Mouse (Mus musculus) heart, embryonic 10.5 days (tissue): ENCODE data around the gene Acvr1b. TPM values are rescaled to one million over a fixed set of nuclear protein-coding genes. Genes with fewer than 3 reads are reported as not detected.

Source experiments
- DNase-seq: peaks from one replicate; pipeline ENCODE4 v3.0.0-alpha.2; 2017; ENCODE audit warnings: low spot score
- H3K27ac ChIP-seq: fragments of 300-500 bp; sonication (generic); 2 replicates; pipeline ENCODE4 v1.5.1; 2016; ENCODE audit warnings: mild to moderate bottlenecking
- H3K27me3 ChIP-seq: fragments of 300-500 bp; sonication (generic); 2 replicates; pipeline ENCODE4 v1.6.1; 2016; ENCODE audit warnings: mild to moderate bottlenecking; ENCODE audit not compliant: poor library complexity, insufficient read depth, severe bottlenecking
- H3K36me3 ChIP-seq: fragments of 300-500 bp; sonication (generic); 2 replicates; pipeline ENCODE4 v1.6.1; 2016; ENCODE audit warnings: mild to moderate bottlenecking, moderate library complexity
- H3K4me1 ChIP-seq: fragments of 300-500 bp; sonication (generic); 2 replicates; pipeline ENCODE4 v1.6.1; 2016; ENCODE audit warnings: mild to moderate bottlenecking
- H3K4me3 ChIP-seq: fragments of 300-500 bp; sonication (generic); 2 replicates; pipeline ENCODE4 v1.5.1; 2016; ENCODE audit warnings: mild to moderate bottlenecking, moderate library complexity
- H3K9me3 ChIP-seq: fragments of 300-500 bp; sonication (generic); 2 replicates; pipeline ENCODE4 v1.6.1; 2016; ENCODE audit warnings: mild to moderate bottlenecking, moderate library complexity
- WGBS: fragments of 180-500 bp; shearing (Covaris S2); methylation state at CpG from one replicate; pipeline ENCODE4 v1.1.7; 2016; 5-methylcytosine and 5-hydroxymethylcytosine counted together
- polyA plus RNA-seq: library from polyadenylated mRNA; unstranded; fragments of >200 nt; fragmentation: Nextera tagmentation; extraction: Ambion mirVana; gene quantifications from 2 replicates; pipeline ENCODE4 v1.2.1, GENCODE M21; 2016

The Acvr1b gene
- 5.4 and 5.6 TPM in 2 replicates for polyA plus RNA-seq

DNA sequence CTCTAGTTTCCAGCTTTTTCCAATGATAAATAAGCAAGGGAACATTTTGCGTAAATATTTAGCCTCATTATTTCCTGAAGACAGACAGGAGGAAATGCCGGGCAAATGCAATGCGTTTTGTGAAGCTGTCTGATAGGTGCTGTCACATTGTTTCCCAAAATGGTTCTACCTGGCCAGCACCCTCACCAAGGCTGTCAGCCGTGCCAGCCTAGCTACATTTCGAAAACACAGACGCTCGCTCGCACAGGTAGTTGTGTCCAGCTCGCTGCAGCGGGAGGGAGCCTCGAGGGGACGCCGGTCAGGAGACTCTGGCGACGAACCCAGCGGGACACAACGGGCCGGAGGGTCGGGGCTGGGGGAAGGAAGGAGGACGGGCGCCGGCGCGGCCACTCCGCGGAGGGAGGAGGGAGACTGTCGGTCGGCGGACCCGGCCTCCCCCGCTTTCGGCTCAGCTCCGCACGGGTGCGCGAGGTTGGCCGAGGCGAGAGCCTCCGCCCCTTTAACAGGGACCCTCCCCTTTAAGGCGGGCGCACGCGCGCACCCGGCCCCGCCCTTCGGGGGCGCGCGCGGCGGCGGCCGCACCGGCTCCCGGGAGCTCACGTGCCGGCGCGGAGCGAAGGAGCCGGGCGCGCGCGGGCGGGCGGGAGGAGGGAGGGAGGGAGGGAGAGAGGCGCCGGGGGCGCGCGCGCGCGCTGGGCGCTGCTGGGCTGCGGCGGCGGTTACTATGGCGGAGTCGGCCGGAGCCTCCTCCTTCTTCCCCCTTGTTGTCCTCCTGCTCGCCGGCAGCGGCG, at the start of gene Acvr1b:
TSS of gene Acvr1b (plus strand) at position 647 of the 791 bp plus-strand sequence.
- Histone ChIP-seq H3K27ac (peak within 1 kb of the TSS; percentile 98), H3K4me1 (peaks cover 47% of the 10 kb centered on the region), H3K36me3 (no peaks in the 10 kb centered on the region), H3K9me3 (no peaks in the 10 kb centered on the region), H3K4me3 (peak within 1 kb of the TSS; percentile 97), H3K27me3 (peaks cover 14% of the 10 kb centered on the region; the same call in 1 of the 2 replicates)
- DNase-seq, result peak; percentile 91
- 1% methylated on average over 35 of the region's 87 CpGs for WGBS

DNA sequence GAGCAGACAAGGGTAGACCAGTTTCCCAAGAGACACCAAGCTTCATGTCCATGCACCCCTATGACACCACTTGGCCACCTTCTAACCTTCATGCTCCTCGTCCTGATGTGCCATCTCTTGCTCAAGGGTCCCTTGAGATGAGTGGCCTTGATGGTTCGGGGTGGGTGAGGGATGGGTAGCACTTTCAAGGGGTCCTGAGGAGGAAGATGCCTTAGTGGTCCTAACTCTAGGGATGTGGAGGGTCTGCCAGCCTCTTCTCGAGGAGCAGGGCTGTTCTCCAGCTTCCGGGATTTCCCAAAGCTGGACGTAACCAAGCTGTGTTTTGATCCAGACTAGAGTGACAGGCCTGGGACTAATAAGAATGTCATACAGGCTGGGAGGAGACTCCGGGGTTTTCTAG, 48.3 kb upstream of the Acvr1b start:
- Histone ChIP-seq H3K9me3 (no peaks in the 10 kb centered on the region), H3K27me3 (peaks cover 57% of the 10 kb centered on the region)
- 84% methylated on average over 6 of the region's 6 CpGs for WGBS

DNA sequence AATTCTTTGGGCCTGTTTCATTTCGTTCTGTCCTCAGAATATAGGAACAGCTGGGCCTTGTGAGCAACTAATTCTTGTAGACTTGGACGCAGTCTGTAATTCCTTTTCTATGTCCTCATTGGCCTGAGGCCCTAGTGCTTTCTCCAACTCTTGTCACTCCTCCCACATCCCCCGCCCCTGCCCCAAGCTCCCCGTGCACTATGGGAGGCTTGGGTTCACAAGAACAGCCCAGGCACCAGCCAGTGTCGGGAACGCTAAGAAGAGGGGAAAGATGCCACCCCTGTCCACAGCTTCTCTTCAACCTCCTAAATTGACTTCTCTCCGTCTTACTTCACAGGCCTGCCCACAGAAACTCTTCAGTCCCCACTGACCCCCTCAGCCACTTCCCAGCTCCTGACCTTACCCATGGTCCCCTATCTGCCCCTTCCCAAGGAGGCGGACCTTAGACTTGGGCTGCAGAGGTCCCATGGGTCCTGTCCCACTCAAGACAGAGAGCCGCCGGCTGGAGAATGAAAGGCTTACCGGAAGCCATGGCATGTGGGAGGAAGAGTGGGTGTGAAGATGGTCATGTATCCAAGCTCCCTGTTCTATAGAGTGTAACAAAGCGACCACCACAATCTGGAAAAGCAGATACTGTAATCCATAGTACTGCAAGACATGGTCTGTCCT, 46.9 kb upstream of the Acvr1b start:
- 69% methylated on average over 12 of the region's 12 CpGs for WGBS
- H3K27ac ChIP-seq, result no peak overlapping the region
- H3K4me3 ChIP-seq, result no peak overlapping the region
- H3K9me3 ChIP-seq, result no peaks in the 10 kb centered on the region
- peak; percentile 69 for DNase-seq
- no peaks in the 10 kb centered on the region for H3K36me3 ChIP-seq
- peaks cover 65% of the 10 kb centered on the region for H3K27me3 ChIP-seq
- peaks cover 47% of the 10 kb centered on the region for H3K4me1 ChIP-seq

More for the DNA sequence above, 48.3 kb upstream of the Acvr1b start:
- H3K27ac ChIP-seq, result no peak overlapping the region
- DNase-seq, result no peak
- peaks cover 43% of the 10 kb centered on the region for H3K4me1 ChIP-seq
- no peak overlapping the region for H3K4me3 ChIP-seq
- no peaks in the 10 kb centered on the region for H3K36me3 ChIP-seq

DNA sequence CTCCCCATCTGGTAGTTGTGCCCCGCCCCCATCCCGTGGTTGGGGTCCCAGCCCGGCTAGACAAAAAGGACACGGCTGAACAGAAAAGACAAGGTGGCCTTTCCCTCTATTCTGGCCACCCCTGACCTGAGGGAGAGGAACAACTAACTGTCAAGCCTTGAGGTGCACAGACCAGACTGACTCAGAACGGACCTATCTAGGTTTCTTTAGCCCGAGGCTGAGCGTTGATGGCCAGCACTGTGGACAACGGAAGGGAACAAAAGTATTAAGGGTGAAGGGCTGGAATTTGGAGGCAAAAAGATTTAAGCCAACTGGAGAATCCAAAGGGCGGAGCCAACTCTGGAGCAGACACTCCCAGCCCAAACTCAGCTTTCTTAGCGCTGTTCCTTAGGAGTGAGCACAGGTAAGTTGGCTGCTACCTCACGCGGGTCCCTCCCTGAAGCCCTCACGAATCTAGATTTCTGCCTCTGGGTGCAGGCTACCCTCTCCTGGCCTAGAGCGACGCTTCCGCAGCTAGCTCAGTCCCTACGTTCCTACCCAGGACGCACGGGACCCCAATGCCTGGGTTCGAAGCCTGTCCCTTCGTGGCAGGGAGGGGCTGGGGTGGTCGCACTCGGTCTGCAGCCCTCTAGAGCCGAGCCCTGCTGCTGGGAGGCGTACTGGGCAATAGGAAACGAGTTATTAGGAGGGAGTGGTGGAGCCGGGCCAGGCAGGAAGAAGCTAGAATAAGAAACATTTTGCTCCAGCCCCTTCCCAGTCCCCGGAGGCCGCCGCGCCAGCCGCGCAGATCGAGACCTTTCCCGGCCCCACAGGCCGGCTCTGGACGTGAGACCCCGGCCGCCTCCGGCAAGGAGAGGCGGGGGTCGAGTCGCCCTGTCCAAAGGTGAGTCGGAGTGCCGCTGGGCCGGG, 45.4 kb upstream of the Acvr1b start, which contains the start of gene Acvrl1:
TSS of gene Acvrl1 (plus strand) at position 342 of the 909 bp plus-strand sequence.
- 5% methylated on average over 46 of the region's 46 CpGs for WGBS
- peak; percentile 74 for DNase-seq
- no peaks in the 10 kb centered on the region for H3K36me3 ChIP-seq
- no peaks in the 10 kb centered on the region for H3K9me3 ChIP-seq
- H3K27me3 ChIP-seq, result peaks cover 74% of the 10 kb centered on the region
- H3K4me3 ChIP-seq, result peak within 1 kb of the TSS; percentile 61
- H3K4me1 ChIP-seq, result peaks cover 47% of the 10 kb centered on the region
- H3K27ac ChIP-seq, result peak within 1 kb of the TSS; percentile 83

DNA sequence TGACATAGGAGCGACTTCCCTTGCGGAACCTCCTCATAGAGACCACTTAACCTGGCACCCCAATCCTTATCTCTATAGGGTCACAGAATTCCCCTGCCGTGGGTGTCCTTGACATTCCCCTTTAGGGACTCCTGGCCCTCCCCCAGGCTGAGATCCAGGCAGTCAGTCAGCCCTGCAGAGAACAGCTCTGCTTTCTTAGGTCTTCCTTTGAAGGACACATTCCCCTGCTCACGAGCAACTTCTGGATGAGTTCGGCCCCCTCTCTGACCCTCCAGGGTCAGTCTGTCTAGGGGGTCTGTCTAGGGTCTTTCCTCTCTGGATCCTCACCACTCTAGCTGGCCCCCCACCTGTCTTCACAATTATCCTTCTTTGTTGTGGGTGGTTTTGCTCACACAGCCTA, 44.5 kb upstream of the Acvr1b start:
- H3K27ac ChIP-seq, result peak overlapping the region; percentile 83; the same call in 1 of the 2 replicates
- H3K36me3 ChIP-seq, result no peaks in the 10 kb centered on the region
- peak overlapping the region; percentile 61 for H3K4me3 ChIP-seq
- peak; percentile 73 for DNase-seq
- peaks cover 56% of the 10 kb centered on the region for H3K4me1 ChIP-seq
- peaks cover 74% of the 10 kb centered on the region for H3K27me3 ChIP-seq
- WGBS, result 9% methylated on average over 5 of the region's 5 CpGs
- no peaks in the 10 kb centered on the region for H3K9me3 ChIP-seq

DNA sequence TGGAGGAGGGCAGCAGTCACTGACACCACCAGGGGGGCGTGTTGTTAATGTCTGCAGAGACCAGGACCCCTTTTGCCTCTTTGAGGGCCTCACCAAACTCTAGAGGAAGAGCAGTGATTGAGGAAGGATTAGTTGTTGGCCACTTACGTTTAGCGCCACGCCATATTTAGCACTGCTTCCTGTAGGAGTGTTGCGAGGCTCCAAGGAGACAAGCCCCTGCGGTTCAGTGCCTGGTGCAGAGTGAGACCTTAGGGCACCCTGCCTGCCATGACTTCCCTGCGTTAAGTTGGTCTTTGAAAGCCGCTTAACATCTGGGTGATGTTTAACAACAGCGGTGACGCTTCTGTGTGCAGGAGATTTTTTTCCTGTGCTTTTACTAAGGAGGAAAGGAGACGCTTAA, 42.4 kb upstream of the Acvr1b start:
- H3K4me1 ChIP-seq, result peaks cover 74% of the 10 kb centered on the region
- WGBS, result 17% methylated on average over 11 of the region's 11 CpGs
- H3K27me3 ChIP-seq, result peaks cover 67% of the 10 kb centered on the region

DNA sequence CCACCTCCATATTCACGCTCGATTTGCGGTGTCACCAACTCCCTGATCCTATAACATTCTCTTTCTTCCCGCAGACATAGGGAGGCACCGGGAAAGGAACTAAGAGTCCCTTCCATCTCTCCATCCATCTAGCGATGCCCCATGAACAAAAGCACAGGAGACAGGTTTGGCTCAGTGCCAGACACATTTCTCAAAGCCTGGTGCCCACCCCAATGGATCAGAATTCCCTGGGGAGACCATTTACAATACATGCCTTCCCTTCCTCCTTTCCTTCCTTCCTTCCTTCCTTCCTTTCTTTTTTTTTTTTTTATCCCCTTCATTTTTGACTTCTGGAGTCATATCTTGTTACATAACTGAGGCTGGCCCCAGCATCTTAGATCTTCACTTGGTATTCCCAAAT, 41.8 kb upstream of the Acvr1b start:
- peak overlapping the region; percentile 8; the same call in 1 of the 2 replicates for H3K4me3 ChIP-seq
- WGBS, result 50% methylated on average over 6 of the region's 6 CpGs
- H3K36me3 ChIP-seq, result no peaks in the 10 kb centered on the region
- no peak for DNase-seq
- 0 out of 2 replicates have a peak overlapping the region, but pooled peaks have one; percentile 22 for H3K27ac ChIP-seq
- H3K4me1 ChIP-seq, result peaks cover 73% of the 10 kb centered on the region
- peaks cover 65% of the 10 kb centered on the region for H3K27me3 ChIP-seq
- H3K9me3 ChIP-seq, result no peaks in the 10 kb centered on the region

More for the DNA sequence above, 42.4 kb upstream of the Acvr1b start:
- 0 out of 2 replicates have a peak overlapping the region, but pooled peaks have one; percentile 22 for H3K27ac ChIP-seq
- H3K4me3 ChIP-seq, result peak overlapping the region; percentile 8; the same call in 1 of the 2 replicates
- DNase-seq, result no peak
- no peaks in the 10 kb centered on the region for H3K9me3 ChIP-seq
- no peaks in the 10 kb centered on the region for H3K36me3 ChIP-seq

DNA sequence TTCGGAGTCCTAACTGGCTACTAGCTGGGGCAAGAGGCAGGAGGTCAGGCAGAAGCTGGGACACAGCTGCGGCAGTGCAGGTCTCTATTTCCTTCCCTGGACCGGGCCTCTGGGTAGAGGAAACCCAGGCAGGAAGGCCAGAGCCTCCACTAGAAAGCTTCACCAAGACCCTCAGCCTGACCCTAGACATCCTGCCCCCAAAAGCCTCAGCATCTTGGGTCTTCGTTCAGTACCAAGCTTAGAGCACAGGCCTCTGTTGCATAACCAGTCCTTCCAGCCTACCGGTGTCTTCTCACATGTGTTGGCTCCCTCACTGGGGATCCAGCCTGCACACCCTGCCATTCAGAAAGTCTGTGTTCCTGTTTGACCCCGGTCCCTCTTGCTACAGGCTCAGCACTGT, 41.1 kb upstream of the Acvr1b start:
- peaks cover 64% of the 10 kb centered on the region for H3K27me3 ChIP-seq
- H3K4me3 ChIP-seq, result no peak overlapping the region
- DNase-seq, result no peak
- peak overlapping the region; percentile 59 for H3K27ac ChIP-seq
- 0 out of 2 replicates have a peak, but pooled peaks cover 4% of the 10 kb centered on the region for H3K36me3 ChIP-seq
- no peaks in the 10 kb centered on the region for H3K9me3 ChIP-seq
- H3K4me1 ChIP-seq, result peaks cover 75% of the 10 kb centered on the region
- 57% methylated on average over 6 of the region's 6 CpGs for WGBS

DNA sequence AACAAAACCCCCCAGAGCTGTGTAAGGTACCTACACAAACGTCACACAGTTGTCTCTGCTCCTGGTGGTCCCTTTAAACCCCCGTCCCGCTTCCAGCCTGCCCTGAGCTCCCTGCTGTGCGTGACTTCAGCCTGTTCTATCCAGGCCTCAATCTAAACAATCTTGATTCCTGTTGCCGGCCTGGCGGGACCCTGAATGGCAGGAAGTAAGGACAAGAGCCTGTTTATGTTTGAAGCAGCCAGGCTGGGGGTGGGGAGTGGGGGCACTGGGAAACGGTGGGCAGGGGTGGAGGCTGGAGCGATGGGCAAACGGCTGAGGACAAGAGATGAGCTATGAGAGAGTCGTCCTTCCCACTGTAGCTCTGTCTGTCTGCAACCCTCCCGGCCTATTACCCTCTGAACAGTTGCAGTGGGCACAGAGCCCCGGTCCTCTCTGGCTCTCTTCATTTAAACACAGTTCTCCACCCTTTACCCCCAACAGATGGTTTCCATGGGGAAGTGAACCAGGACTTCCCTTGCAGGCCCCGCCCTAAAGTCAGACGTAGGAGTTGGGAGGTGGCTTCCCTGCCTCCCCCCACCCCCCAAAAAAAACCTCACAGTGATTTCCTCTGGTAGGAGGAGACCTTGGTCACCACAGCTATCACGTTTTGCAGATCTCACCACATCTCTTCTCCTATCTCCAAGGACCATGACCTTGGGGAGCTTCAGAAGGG, 39.7 kb upstream of the Acvr1b start:
- H3K27me3 ChIP-seq, result peaks cover 50% of the 10 kb centered on the region
- H3K27ac ChIP-seq, result peak overlapping the region; percentile 59
- 0 out of 2 replicates have a peak, but pooled peaks cover 4% of the 10 kb centered on the region for H3K36me3 ChIP-seq
- no peaks in the 10 kb centered on the region for H3K9me3 ChIP-seq
- peak overlapping the region; percentile 33 for H3K4me3 ChIP-seq
- no peak for DNase-seq
- 20% methylated on average over 15 of the region's 15 CpGs for WGBS
- peaks cover 71% of the 10 kb centered on the region for H3K4me1 ChIP-seq

DNA sequence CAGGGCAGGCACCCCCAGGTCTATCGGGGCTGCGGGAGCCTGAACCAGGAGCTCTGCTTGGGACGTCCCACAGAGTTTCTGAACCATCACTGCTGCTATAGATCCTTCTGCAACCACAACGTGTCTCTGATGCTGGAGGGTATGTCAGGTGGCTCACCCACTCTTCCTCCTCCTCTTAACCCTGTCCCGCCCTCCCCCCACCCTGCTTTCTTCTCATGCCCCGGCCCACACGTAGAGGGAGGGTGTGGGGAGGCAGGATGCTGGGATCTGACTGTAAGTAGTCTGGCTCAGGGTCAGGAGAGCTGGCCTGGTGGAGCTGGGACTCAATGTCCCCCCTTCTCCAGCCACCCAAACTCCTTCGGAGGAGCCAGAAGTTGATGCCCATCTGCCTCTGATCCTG, 38.5 kb upstream of the Acvr1b start:
- WGBS, result 52% methylated on average over 8 of the region's 8 CpGs
- H3K9me3 ChIP-seq, result no peaks in the 10 kb centered on the region
- H3K27ac ChIP-seq, result peak overlapping the region; percentile 59; the same call in 1 of the 2 replicates
- H3K27me3 ChIP-seq, result peaks cover 37% of the 10 kb centered on the region
- no peak for DNase-seq
- peaks cover 76% of the 10 kb centered on the region for H3K4me1 ChIP-seq
- 0 out of 2 replicates have a peak, but pooled peaks cover 4% of the 10 kb centered on the region for H3K36me3 ChIP-seq
- peak overlapping the region; percentile 18; the same call in 1 of the 2 replicates for H3K4me3 ChIP-seq

DNA sequence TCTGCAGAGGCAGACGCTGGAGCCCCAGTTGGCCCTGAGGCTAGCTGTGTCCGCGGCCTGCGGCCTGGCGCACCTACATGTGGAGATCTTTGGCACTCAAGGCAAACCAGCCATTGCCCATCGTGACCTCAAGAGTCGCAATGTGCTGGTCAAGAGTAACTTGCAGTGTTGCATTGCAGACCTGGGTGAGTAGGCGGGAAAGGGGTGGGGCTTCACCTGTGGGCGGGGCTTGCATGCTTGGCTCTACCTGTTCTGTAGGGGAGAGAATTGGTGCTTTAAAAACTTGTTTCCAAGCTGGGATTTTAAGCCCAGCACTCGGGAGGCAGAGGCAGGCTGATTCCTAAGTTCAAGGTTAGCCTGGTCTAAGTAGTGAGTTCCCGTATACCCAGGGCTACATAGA, 36.4 kb upstream of the Acvr1b start:
- Histone ChIP-seq H3K4me3 (no peak overlapping the region), H3K36me3 (0 out of 2 replicates have a peak, but pooled peaks cover 4% of the 10 kb centered on the region), H3K27me3 (peaks cover 23% of the 10 kb centered on the region), H3K9me3 (no peaks in the 10 kb centered on the region), H3K27ac (no peak overlapping the region), H3K4me1 (peaks cover 72% of the 10 kb centered on the region)
- DNase-seq, result no peak
- 81% methylated on average over 11 of the region's 11 CpGs for WGBS
